Mouse (Mus musculus) CD4-positive helper T cell, adult 2 months (primary cell): Measurements from ENCODE around the gene Hnrnpl.
A peak's percentile ranks its signal among the peaks of the same experiment; 100 is the strongest.

Experiments
- DNase-seq: peaks from one replicate; pipeline ENCODE4 v3.0.0-alpha.2; 2012; ENCODE audit warnings: low read depth, missing footprints, low spot score

The Hnrnpl gene

DNA sequence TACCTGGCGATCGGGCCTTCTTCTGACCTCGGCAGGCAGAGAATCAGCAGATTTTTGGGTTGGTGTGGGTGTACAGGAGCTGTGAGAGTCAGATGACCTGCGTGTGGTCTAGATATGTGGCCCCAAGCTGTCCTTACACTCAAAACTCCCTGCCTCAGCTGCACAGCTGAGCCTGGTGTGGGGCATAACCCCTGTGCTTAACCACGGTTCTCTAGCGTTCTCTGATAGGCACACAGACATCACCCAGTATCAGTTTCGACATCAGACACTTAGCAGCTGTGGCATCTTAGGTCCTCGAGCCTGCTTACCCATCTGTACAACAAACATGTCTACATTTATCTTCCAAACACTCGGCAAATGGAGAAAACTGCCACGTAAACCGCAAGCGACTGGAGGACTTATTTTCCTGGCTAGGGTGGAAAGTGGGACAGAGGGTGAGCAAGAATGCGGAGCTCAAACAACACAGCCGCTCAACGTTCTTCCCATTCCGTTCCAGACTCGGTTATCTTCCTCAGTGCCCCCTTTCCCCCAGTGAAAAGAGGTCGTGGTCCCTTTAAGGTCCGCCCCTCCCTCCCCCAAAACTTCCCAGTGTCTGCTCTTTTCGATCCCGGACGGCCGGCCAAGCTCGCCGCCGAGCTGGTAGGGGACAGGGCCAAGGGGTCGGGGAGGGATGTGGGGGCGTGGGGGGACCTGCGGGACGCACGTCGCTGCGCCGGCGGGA lies at the start of gene Hnrnpl:
Gene Hnrnpl (plus strand): TSS at position 321 of the 721 bp plus-strand sequence.
- DNase-seq, result peak; percentile 87

GRCm38 (mm10) chr7:28758623-28759022 lies 49.7 kb upstream of the Hnrnpl start:
- no peak for DNase-seq

DNA sequence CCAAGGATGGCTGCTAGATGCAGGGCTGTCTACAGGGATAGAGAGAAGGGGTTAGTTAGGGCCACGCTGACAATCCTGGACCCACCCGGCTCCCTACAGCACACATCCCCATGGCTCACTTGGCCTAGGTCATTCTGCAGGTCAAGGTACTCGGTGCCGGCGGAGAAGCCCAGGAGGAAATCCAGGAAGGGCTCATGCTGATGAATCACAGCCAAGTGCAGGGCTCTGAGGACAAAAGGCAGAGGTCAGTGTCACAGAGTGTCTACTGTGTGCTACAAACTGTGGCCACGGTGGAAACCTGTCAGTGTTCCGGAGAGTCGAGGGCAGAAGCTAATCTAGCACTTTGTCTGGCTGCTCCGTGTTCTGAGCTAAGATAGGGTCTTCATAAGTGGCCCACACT lies 46.4 kb upstream of the Hnrnpl start:
- DNase-seq, result no peak

- DNase-seq, result peak; percentile 36
Measured at GRCm38 (mm10) chr7:28765211-28765610, 43.1 kb upstream of the Hnrnpl start.

DNA sequence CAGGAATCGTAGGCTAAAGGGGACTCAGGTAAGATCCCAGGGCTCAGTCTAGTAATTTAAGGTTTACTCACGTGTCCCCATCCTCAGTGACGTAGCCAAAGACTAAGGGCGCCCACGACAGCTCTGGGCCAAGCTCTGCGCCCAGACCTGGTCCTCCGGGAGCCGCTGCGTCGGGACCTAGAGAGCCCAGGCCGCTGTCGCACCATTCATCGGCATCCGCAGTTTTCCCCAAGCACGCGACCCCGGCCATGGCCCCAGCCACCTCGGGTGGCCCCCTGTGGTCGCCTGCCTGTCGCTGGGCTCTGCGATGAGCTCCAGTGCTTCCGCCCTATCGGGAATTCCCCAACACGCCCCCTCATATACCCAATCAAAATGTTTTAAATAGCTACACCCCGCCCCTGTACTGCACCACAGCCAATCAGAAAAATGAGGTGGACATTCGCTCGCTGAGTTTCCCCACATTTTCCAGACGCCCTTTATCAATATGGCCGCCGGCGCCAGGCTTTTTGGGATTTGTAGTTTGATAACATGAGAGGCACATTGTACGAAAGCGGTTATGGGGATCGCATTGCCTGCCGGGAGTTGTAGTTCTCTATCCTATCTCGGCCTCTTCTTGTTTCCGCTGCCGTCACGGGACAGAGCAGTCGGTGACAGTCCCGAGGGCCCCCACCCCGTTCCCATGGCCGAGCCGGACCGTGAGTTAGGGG lies 42.0 kb upstream of the Hnrnpl start, which contains the start of gene Sirt2:
Gene Sirt2 (plus strand): TSS at position 563 of the 707 bp plus-strand sequence.
- peak; percentile 99 for DNase-seq

DNA sequence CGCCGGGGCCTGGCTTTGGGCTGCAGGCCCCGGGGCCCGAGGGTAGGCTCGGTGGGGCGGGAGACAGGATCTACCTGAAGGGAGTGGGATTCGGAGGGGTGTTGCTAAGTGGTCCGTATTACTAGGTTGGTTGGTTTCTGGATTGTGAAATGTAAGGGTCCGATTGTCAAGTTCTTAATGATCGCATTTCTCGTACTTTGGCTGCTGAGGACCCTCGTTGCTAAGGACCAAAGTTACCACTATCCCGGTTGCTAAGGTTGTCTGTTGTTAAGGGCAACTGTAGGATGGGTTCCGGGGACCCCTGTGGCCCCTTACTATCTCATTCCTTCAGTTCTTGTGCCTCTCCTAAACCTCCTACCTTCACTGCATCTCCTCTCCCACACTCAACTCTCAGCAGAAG lies 41.4 kb upstream of the Hnrnpl start:
- no peak for DNase-seq

- DNase-seq, result no peak
Measured at GRCm38 (mm10) chr7:28767462-28767965, 40.8 kb upstream of the Hnrnpl start, which contains the start of gene Nfkbib. Nfkbib (minus strand) TSS chr7:28767512.

- DNase-seq, result no peak
Measured at GRCm38 (mm10) chr7:28769414-28769958, 38.9 kb upstream of the Hnrnpl start.

GRCm38 (mm10) chr7:28770309-28770708 lies 38.0 kb upstream of the Hnrnpl start:
- DNase-seq, result no peak

- no peak for DNase-seq
Measured at GRCm38 (mm10) chr7:28771867-28772266, 36.5 kb upstream of the Hnrnpl start.

DNA sequence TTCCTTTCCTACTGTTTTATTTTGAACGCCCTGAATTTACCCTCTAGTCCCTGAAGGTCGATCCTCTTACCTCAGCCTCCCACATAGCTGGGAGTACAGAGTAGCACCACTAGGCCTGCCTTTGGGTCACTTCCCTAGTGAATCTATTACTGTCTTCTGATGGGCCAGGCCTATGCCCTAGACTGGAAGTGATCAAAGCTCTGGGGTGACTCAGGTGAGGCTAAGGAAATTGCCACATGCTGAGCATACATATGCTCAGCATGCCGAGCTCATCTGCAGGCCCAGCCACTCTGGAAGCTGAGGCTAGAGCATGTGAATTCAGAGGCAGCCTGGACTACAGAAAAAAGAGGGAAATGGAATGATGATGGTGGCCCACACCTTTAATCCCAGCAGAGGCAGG lies 35.2 kb upstream of the Hnrnpl start:
- DNase-seq, result no peak

DNA sequence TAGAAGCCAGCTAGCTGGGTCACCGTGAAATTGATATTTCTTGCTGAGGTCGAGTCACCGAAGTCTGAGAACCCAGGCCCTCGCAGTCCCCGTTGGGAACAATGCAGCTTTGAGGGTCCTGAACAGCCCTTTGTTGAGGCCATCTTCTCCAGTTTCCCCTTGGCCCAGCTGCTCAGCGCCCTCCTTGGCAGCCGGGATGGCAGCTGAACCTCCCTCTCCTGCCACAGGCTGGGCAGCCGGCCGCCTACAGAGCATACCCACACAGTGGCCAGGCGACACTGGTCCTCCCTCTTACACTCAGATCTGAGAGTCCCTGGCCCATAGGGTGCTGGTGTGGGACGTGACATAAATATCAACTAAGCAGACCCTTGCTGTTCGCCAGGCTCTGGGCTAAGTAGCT lies 34.2 kb upstream of the Hnrnpl start:
- no peak for DNase-seq

DNA sequence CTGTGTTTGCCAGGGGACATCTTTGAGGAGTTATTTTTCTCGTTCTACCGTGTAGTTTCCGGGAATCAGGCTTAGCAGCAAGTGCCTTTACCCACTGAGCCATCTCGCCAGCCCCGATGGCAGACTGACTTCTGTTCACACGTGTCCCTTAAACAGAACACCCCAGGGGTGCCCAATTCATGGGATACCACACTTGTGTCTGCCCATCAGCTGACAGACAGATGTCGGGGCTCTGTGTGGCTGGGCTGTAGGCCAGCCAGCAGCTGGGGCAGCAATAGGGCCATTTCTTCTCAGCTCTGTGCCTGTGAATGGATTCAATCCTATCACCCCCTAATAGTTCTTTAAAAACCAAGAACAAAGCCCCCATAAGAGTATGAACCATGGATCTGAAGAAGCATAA lies 33.2 kb upstream of the Hnrnpl start:
- DNase-seq, result no peak

DNA sequence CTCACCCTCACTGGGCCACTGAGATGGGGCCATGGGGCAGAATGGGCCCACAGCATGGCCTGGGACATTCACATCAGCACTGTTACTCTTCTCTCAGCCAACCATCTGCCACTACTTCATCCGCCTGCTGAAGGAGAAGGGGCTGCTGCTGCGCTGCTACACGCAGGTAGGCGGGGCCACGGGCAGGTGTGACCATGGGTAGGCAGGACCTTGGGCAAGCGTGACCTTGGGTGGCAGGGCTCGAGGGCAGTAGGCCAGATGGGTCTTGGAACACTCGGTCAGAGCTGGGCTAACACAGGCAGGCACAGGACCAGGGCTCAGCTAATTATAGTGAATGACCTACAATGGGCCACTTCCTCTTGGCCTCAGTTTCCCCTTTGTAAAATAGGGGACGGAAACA lies 29.5 kb upstream of the Hnrnpl start:
- DNase-seq, result no peak

DNA sequence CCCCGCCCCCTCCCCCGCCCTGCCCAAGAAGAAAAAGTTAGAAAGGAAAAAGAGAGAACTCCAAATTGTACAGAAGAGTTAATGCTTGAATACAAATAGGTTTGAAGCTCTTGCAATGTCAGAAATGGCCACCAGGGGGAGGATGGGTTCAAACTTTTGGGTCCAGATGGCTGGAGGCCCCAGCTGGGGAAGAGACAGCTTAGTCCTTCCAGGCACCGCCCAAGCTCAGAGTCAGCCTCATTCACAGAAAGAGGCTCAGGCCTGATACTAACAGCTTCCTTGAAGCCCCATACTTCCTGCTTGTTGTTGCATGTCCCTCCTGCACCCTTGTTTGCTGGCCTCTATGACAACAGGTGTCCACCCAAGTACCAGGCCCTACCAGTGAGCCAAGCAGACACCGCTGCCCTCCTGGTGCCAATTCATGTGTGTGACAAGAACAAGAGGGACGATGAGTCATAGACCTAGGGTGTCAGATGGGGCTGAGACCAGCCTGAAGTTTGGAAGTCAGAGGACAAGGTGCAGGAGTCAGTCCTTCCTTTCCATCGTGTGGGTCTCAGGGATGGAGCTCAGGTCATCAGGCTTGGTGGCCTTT lies 28.2 kb upstream of the Hnrnpl start:
- peak; percentile 89 for DNase-seq

- peak; percentile 89 for DNase-seq
Measured at GRCm38 (mm10) chr7:28780857-28781256, 27.5 kb upstream of the Hnrnpl start.

GRCm38 (mm10) chr7:28781261-28781663 lies 27.1 kb upstream of the Hnrnpl start:
- peak; percentile 96 for DNase-seq

- DNase-seq, result no peak
Measured at GRCm38 (mm10) chr7:28785161-28785560, 23.2 kb upstream of the Hnrnpl start.

- no peak for DNase-seq
Measured at GRCm38 (mm10) chr7:28787884-28788283, 20.5 kb upstream of the Hnrnpl start.

GRCm38 (mm10) chr7:28788307-28789195 lies 19.8 kb upstream of the Hnrnpl start, which contains the start of gene Rinl:
Rinl (plus strand) TSS chr7:28788969.
- DNase-seq, result peak; percentile 71

DNA sequence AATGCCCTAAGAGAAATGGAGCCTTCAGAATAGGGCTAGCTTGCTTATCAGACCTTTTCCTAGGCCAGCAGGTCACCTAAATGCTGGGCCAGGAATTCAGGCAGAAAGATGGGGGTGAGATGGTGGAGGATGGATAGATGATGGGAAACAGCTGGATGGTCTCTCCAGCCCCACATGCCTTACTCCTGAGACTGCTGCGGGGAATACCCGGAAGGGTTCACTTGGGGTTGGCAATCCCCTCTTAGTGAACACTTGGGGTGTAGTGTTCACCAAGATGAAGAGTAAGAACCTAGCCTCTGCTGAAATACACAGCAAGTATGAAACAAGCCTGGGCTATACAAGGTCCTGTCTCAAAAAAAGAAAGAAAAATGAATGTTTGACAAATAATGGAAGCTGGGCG lies 19.1 kb upstream of the Hnrnpl start:
- DNase-seq, result no peak
